Mouse (Mus musculus): Measurements from ENCODE around the gene Ppcs.
A peak's percentile ranks its signal among the peaks of the same experiment; 100 is the strongest.

Gene Ppcs

GRCm38 (mm10) chr4:119417270-119417669, 5.0 kb downstream of the Ppcs start:
- no peak for DNase-seq

- peak; percentile 84 to 92 for DNase-seq
Observed at GRCm38 (mm10) chr4:119415072-119415753, 7.0 kb downstream of the Ppcs start, which contains the start of gene Ccdc30. Gene Ccdc30, minus strand, starts transcription at chr4:119415521.

GRCm38 (mm10) chr4:119412791-119413190, 9.4 kb downstream of the Ppcs start:
- peak; percentile 14 to 35 for DNase-seq

GRCm38 (mm10) chr4:119411877-119412650, 10.2 kb downstream of the Ppcs start:
- DNase-seq, result peak; percentile 52 to 71

- no peak for DNase-seq
Observed at GRCm38 (mm10) chr4:119403431-119403830, 18.8 kb downstream of the Ppcs start.

GRCm38 (mm10) chr4:119400896-119401295, 21.3 kb downstream of the Ppcs start:
- no peak for DNase-seq

GRCm38 (mm10) chr4:119398751-119399150, 23.5 kb downstream of the Ppcs start:
- DNase-seq, result no peak

GRCm38 (mm10) chr4:119390369-119390768, 31.9 kb downstream of the Ppcs start:
- peak; percentile 46 for DNase-seq

GRCm38 (mm10) chr4:119389184-119389583, 33.0 kb downstream of the Ppcs start:
- no peak for DNase-seq

GRCm38 (mm10) chr4:119381471-119382190, 40.6 kb downstream of the Ppcs start:
- DNase-seq, result no peak

GRCm38 (mm10) chr4:119369460-119369859, 52.8 kb downstream of the Ppcs start:
- DNase-seq, result no peak

Data from thymus, postnatal 36 days (tissue).